Mouse (Mus musculus): Measurements from ENCODE around the gene Edf1.

GRCm38 (mm10) chr2:25574579-25575431 lies 17.2 kb downstream of the Edf1 start, which contains the start of the genes Mamdc4 and Phpt1:
- TF ChIP-seq GATA1 (IDR thresholded peaks at IDR 0.05; ENCODE audit: low read length) (no peak), TAL1 (IDR thresholded peaks at IDR 0.05; ENCODE audit: low read length) (no peak)
